Mouse (Mus musculus) left cerebral cortex, adult 9 months (tissue): ENCODE data around the gene Olfr533.
A peak's percentile ranks its signal among the peaks of the same experiment; 100 is the strongest.
"Not testable (repeated sequence)": the region's sequence is repeated elsewhere in the genome, so short reads cannot be mapped to it uniquely, and the experiment has no call there.

Source experiments
- DNase-seq, 2 experiments: peaks; one replicate each; pipeline ENCODE4 v3.0.0; 2022; ENCODE audit warnings: low spot score in 2 of 2

The Olfr533 gene

DNA sequence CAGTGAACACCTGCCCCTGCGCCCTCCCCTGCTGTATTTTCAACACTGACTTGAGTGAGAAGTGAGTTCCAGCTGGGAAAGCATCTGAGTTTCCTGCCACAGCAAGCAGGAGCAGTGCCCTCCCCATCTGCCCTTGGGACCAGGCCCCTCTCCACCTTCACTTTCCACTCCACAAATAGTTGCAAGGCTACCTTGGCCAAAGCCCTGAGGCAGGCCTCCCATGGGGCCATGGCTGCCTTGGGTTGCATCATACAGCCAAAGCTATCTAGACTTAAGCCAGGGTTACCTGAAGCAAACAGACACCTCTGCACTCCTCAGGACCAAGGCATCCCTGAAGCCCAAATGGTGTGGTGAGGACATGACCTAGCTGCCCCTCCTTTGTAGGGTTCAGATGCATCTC lies at the start of gene Olfr533:
Gene Olfr533 (plus strand): TSS at position 301 of the 400 bp plus-strand sequence.
- DNase-seq, result not testable (repeated sequence)

- no peak for DNase-seq
Measured at GRCm38 (mm10) chr7:140421539-140421938, 41.6 kb upstream of the Olfr533 start, which contains the start of gene Olfr532. Olfr532 (minus strand) TSS chr7:140421639.

- no peak for DNase-seq
Measured at GRCm38 (mm10) chr7:140443141-140443540, 20.0 kb upstream of the Olfr533 start.

- peak in 1 of 2 experiments; percentile 59 for DNase-seq
Measured at GRCm38 (mm10) chr7:140477886-140478285, 14.7 kb downstream of the Olfr533 start.

DNA sequence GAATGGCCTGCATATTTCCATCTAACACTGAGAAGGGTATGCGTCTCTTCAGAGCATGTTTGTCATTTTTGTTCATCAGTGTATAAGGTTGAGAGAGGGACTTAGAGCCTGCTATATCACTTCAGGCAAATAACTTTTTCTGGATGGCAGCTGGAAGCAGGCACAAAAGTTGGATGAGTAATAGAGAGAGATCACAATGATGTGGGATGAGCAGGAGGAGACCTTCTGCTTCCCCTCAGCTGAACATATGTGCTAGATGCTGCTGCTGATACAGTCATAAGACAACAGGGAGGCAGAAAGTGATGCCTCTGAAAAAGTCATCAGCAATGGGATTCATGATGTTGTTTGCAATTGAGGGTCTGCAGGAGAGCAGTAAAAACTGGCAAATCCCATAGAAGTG lies 15.6 kb downstream of the Olfr533 start:
- DNase-seq, result peak; percentile 58 to 75

DNA sequence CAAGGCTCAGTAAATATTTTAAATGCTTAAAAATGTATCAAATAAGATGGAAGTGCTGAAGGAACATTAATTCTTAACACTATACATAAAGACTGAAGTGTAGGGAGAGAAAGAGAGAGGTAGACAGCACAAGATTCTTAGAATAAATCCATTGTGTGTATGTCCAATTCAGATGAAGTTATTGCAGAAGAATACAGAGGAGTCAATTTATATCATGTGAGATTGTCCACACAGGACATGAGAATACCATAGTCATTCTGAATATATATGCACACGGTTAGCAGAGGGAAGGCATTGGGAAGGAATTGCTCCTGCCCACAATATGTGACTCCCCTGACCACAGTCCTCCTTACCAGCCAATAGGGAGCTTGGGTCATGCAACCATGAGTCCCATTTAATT lies 20.7 kb downstream of the Olfr533 start, which contains the start of gene Olfr535:
Gene Olfr535 (plus strand): TSS at position 301 of the 400 bp plus-strand sequence.
- no peak for DNase-seq

- no peak for DNase-seq
Measured at GRCm38 (mm10) chr7:140488981-140489380, 25.8 kb downstream of the Olfr533 start.

GRCm38 (mm10) chr7:140494231-140494630 lies 31.1 kb downstream of the Olfr533 start:
- DNase-seq, result no peak

- DNase-seq, result no peak
Measured at GRCm38 (mm10) chr7:140494702-140495101, 31.5 kb downstream of the Olfr533 start.

GRCm38 (mm10) chr7:140507346-140508021 lies 44.3 kb downstream of the Olfr533 start, which contains the start of gene Olfr536:
Olfr536 (minus strand) TSS chr7:140507396.
- peak in 1 of 2 experiments; percentile 6 for DNase-seq
